Mouse (Mus musculus) cerebellum, adult 2 months (tissue): ENCODE results near the gene Slc41a3. TPM values are rescaled to one million over a fixed set of nuclear protein-coding genes. Genes with fewer than 3 reads are reported as not detected.
A peak's percentile ranks its signal among the peaks of the same experiment; 100 is the strongest.

Source experiments
- DNase-seq, 2 experiments: peaks; one replicate each; pipeline ENCODE4 v3.0.0; 2021
- H3K27ac ChIP-seq: fragments of 200-500 bp; 2 replicates; pipeline ENCODE4 v1.5.1; 2012; ENCODE audit warnings: low read length, control low read depth, inconsistent platforms; ENCODE audit not compliant: insufficient read depth
- H3K27me3 ChIP-seq: fragments of 200-500 bp; 2 replicates; pipeline ENCODE4 v1.6.1; 2012; ENCODE audit warnings: inconsistent platforms, mild to moderate bottlenecking, low read length, moderate library complexity; ENCODE audit not compliant: control insufficient read depth, insufficient read depth
- H3K4me1 ChIP-seq: fragments of 200-500 bp; 2 replicates; pipeline ENCODE4 v1.6.1; 2011; ENCODE audit warnings: low read length; ENCODE audit not compliant: control insufficient read depth, insufficient read depth
- H3K4me3 ChIP-seq: fragments of 200-500 bp; replicated peaks from 2 replicates; pipeline ENCODE3; 2011; ENCODE audit warnings: mild to moderate bottlenecking, low read depth, low read length, control low read depth; ENCODE audit not compliant: insufficient read depth
- CTCF ChIP-seq: fragments of 200-500 bp; IDR thresholded peaks from 2 replicates; pipeline ENCODE4 v1.5.1; 2011; ENCODE audit warnings: low read depth, mild to moderate bottlenecking, control low read depth, low read length, moderate library complexity, borderline replicate concordance; ENCODE audit not compliant: insufficient read depth
- POLR2A ChIP-seq: fragments of 200-500 bp; IDR thresholded peaks from 2 replicates; pipeline ENCODE4 v1.6.1; 2011; ENCODE audit warnings: low read length, control low read depth, borderline replicate concordance; ENCODE audit not compliant: insufficient read depth
- WGBS: fragments of 180-500 bp; shearing (Covaris S2); methylation state at CpG from one replicate; pipeline ENCODE4 v1.1.7; 2018; 5-methylcytosine and 5-hydroxymethylcytosine counted together
- polyA plus RNA-seq: library from polyadenylated mRNA; depleted of rRNA; stranded (reverse); fragments of >200 nt; gene quantifications from 2 replicates; pipeline ENCODE4 v1.2.3, GENCODE M21; 2012

The Slc41a3 gene
- polyA plus RNA-seq, 1 experiment = 32.8 TPM

- Histone ChIP-seq H3K4me3 (no peak overlapping the region), H3K27ac (no peak overlapping the region), H3K27me3 (no peaks in the 10 kb centered on the region), H3K4me1 (peaks cover 14% of the 10 kb centered on the region)
- 52% methylated on average over 9 of the region's 9 CpGs for WGBS
- DNase-seq = no peak
- no peak for TF ChIP-seq POLR2A
- TF ChIP-seq CTCF = no peak
Observed at GRCm38 (mm10) chr6:90620791-90621583, 16.5 kb downstream of the Slc41a3 start.

DNA sequence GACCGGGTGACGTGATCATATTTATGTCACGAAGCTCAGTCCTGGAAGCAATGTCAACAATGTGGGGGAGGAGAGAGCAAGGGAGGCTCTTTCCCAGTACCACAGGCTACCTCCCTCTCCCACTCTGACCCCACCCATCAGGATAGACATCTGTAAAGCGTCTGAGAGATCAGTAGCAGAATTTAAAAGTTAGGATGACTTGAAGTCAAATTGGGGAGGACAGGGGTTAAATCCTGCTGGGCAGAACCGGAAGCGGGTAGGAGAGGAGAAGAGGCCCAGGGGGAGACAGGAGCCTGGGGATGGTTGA is 17.0 kb downstream of the Slc41a3 start:
- no peak overlapping the region for H3K4me3 ChIP-seq
- 87% methylated on average over 6 of the region's 6 CpGs for WGBS
- H3K4me1 ChIP-seq = peaks cover 14% of the 10 kb centered on the region
- no peak overlapping the region for H3K27ac ChIP-seq
- DNase-seq = no peak
- no peak for TF ChIP-seq CTCF
- TF ChIP-seq POLR2A = no peak
- no peaks in the 10 kb centered on the region for H3K27me3 ChIP-seq

GRCm38 (mm10) chr6:90622758-90623455 is 18.4 kb downstream of the Slc41a3 start:
- 50% methylated on average over 11 of the region's 11 CpGs for WGBS
- H3K27me3 ChIP-seq = no peaks in the 10 kb centered on the region
- peaks cover 14% of the 10 kb centered on the region for H3K4me1 ChIP-seq
- H3K4me3 ChIP-seq = no peak overlapping the region
- no peak overlapping the region for H3K27ac ChIP-seq
- TF ChIP-seq POLR2A = no peak
- no peak for TF ChIP-seq CTCF
- peak in 1 of 2 experiments; percentile 25 for DNase-seq

DNA sequence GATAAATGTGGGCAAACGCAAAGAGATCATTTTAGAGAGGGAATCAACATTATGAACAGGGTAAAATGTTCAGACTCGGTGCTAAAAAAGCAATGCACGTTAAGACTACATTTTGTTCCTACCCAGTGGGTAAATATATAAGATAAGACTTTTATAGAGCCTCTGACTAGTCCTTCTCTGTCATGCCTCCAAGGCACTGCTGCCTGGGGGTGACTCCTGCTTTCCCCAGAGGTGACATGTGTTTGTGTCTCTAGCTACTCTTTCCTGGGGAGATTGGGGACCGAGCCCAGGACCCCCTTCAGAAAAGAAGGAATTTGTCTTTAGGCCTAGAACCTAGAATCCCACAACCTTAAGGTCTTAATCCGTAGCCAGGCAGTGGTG is 18.9 kb downstream of the Slc41a3 start:
- no peak for DNase-seq
- Histone ChIP-seq H3K27me3 (no peaks in the 10 kb centered on the region), H3K4me1 (peaks cover 14% of the 10 kb centered on the region), H3K27ac (no peak overlapping the region), H3K4me3 (no peak overlapping the region)
- WGBS = 81% methylated on average over 5 of the region's 5 CpGs
- no peak for TF ChIP-seq POLR2A
- TF ChIP-seq CTCF = no peak

DNA sequence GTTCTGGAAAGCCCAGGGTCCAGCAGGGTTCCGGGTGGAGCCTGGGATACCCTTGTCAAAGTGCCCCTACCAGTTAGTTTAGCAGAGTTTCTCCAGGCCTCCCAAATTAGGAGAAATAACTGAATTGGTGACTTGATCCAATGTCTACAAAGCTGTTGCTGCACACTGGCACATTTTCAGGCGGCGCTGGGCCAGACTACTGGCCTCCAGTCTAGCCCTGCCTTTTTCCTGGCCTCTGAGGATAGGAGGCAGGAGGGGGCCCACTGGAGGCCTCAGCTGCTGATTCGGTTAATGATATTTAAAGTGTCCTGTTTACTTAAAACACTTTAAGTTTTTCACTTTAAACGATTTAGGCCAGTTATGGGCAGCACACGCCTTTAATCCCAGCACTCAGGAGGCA is 19.7 kb downstream of the Slc41a3 start:
- no peak overlapping the region for H3K4me3 ChIP-seq
- no peaks in the 10 kb centered on the region for H3K27me3 ChIP-seq
- TF ChIP-seq POLR2A = no peak
- no peak for TF ChIP-seq CTCF
- H3K27ac ChIP-seq = no peak overlapping the region
- 71% methylated on average over 6 of the region's 6 CpGs for WGBS
- H3K4me1 ChIP-seq = peaks cover 10% of the 10 kb centered on the region
- DNase-seq = peak in 1 of 2 experiments; percentile 38

DNA sequence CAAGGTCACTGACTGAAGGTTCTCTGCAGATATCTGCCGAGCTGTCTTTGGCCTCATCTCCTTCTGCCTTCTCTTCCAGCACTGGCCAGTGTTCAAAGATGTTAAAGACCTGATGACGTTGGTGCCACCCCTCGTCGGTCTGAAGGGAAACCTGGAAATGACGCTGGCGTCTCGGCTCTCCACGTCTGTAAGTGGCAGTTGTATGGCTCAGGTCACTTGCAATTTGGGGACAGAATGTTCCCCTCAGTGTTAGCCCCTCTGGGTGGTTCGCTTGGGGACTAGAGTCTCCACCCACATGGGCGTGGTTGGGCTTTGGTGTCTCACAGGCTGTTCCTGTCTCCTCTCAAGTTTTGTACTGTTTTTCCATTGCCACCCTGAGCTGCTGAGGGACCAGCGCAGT is 20.2 kb downstream of the Slc41a3 start:
- Histone ChIP-seq H3K4me1 (peaks cover 6% of the 10 kb centered on the region), H3K4me3 (no peak overlapping the region), H3K27me3 (no peaks in the 10 kb centered on the region), H3K27ac (no peak overlapping the region)
- DNase-seq = no peak
- WGBS = 52% methylated on average over 11 of the region's 11 CpGs
- TF ChIP-seq POLR2A (no peak), CTCF (no peak)

GRCm38 (mm10) chr6:90625207-90625994 is 20.9 kb downstream of the Slc41a3 start:
- Histone ChIP-seq H3K27ac (no peak overlapping the region), H3K4me1 (peaks cover 6% of the 10 kb centered on the region), H3K27me3 (no peaks in the 10 kb centered on the region), H3K4me3 (no peak overlapping the region)
- WGBS = 70% methylated on average over 7 of the region's 7 CpGs
- no peak for DNase-seq
- no peak for TF ChIP-seq POLR2A
- no peak for TF ChIP-seq CTCF
